Mouse (Mus musculus): Measurements from ENCODE around the gene H2-M10.5.
"Not testable (repeated sequence)": the region's sequence is repeated elsewhere in the genome, so short reads cannot be mapped to it uniquely, and the experiment has no call there.

The H2-M10.5 gene

GRCm38 (mm10) chr17:36772610-36773009, at the start of gene H2-M10.5:
TSS of gene H2-M10.5 (plus strand) at chr17:36772910.
- in situ Hi-C loops (cut with MboI; ENCODE audit: low sequenced_read_pairs), result not testable (repeated sequence)

GRCm38 (mm10) chr17:36726046-36726445, 46.7 kb upstream of the H2-M10.5 start:
- in situ Hi-C loops (cut with MboI; ENCODE audit: low sequenced_read_pairs), result loop anchor here (25.0 kb wide), 1 partner anchor 314 kb away; no protein-coding TSS in a partner anchor

- in situ Hi-C loops (cut with MboI; ENCODE audit: low sequenced_read_pairs), result no loop called here
These were observed 8.9 kb upstream of the H2-M10.5 start for GRCm38 (mm10) chr17:36763816-36764215.

- in situ Hi-C loops (cut with MboI; ENCODE audit: low sequenced_read_pairs), result not testable (repeated sequence)
These were observed 8.5 kb upstream of the H2-M10.5 start for GRCm38 (mm10) chr17:36764244-36764643.

- in situ Hi-C loops (cut with MboI; ENCODE audit: low sequenced_read_pairs), result not testable (repeated sequence)
These were observed 7.3 kb upstream of the H2-M10.5 start for GRCm38 (mm10) chr17:36765403-36765802.

GRCm38 (mm10) chr17:36781533-36781932, 8.8 kb downstream of the H2-M10.5 start:
- in situ Hi-C loops (cut with MboI; ENCODE audit: low sequenced_read_pairs), result loop anchor here (25.0 kb wide), 1 partner anchor 419 kb away; the partner anchor contains the start of gene H2-M10.3

- in situ Hi-C loops (cut with MboI; ENCODE audit: low sequenced_read_pairs), result loop anchor here (25.0 kb wide), 1 partner anchor 424 kb away; the partner anchor contains the start of gene H2-M10.3
These were observed 13.8 kb downstream of the H2-M10.5 start for GRCm38 (mm10) chr17:36786483-36786886.

GRCm38 (mm10) chr17:36788351-36788750, 15.6 kb downstream of the H2-M10.5 start:
- in situ Hi-C loops (cut with MboI; ENCODE audit: low sequenced_read_pairs), result loop anchor here (25.0 kb wide), 1 partner anchor 426 kb away; the partner anchor contains the start of gene H2-M10.3

GRCm38 (mm10) chr17:36788801-36789200, 16.1 kb downstream of the H2-M10.5 start:
- in situ Hi-C loops (cut with MboI; ENCODE audit: low sequenced_read_pairs), result loop anchor here (25.0 kb wide), 1 partner anchor 426 kb away; the partner anchor contains the start of gene H2-M10.3

GRCm38 (mm10) chr17:36799493-36799892, 26.8 kb downstream of the H2-M10.5 start:
- in situ Hi-C loops (cut with MboI; ENCODE audit: low sequenced_read_pairs), result loop anchor here (25.0 kb wide), 1 partner anchor 437 kb away; the partner anchor contains the start of gene H2-M10.3

GRCm38 (mm10) chr17:36799921-36800462, 27.3 kb downstream of the H2-M10.5 start:
- in situ Hi-C loops (cut with MboI; ENCODE audit: low sequenced_read_pairs), result loop anchor here (25.0 kb wide), 1 partner anchor 438 kb away; the partner anchor contains the start of gene H2-M10.3

GRCm38 (mm10) chr17:36811871-36812270, 39.2 kb downstream of the H2-M10.5 start, which contains the start of gene H2-M10.6:
TSS of gene H2-M10.6 (plus strand) at chr17:36812171.
- in situ Hi-C loops (cut with MboI; ENCODE audit: low sequenced_read_pairs), result no loop called here

GRCm38 (mm10) chr17:36824005-36824404, 51.3 kb downstream of the H2-M10.5 start:
- in situ Hi-C loops (cut with MboI; ENCODE audit: low sequenced_read_pairs), result no loop called here

GRCm38 (mm10) chr17:36825525-36825924, 52.8 kb downstream of the H2-M10.5 start:
- in situ Hi-C loops (cut with MboI; ENCODE audit: low sequenced_read_pairs), result no loop called here

Measured in CH12F3 (cell line).